11 mouse cellular contexts compared by ENCODE assay signal in genomic region chr1:156841625-156842339, GRCm38 (mm10). TPM values are rescaled to one million over a fixed set of nuclear protein-coding genes. Genes with fewer than 3 reads are reported as not detected.
DNase-seq lines count a peak whose midpoint lies in the region; ATAC-seq and TF ChIP-seq lines count a peak whose summit lies in the region.
"Had no signal": no experiment of that assay in that cellular context is flagged by ENCODE, and none has a peak within 500 bp of the region (broad histone marks: within the 10 kb centered on the region; RNA-seq: fewer than 3 reads in every experiment).

No protein-coding gene starts in this region.

- H3K4me2 ChIP-seq in liver, embryonic 14.5 days (ENCODE audit: low read depth) = no peak overlapping the region
- peak overlapping the region; percentile 41 for H3K4me2 ChIP-seq in intestine, embryonic 16.5 days (ENCODE audit: low read depth, low read length)

- no peaks in the 10 kb centered on the region for H3K9me3 ChIP-seq in liver, embryonic 14.5 days (ENCODE audit: control insufficient read depth, low read length)
- no peaks in the 10 kb centered on the region for H3K9me3 ChIP-seq in intestine, embryonic 16.5 days (ENCODE audit: control insufficient read depth, low read length)

- H3K27me3 ChIP-seq in liver, embryonic 14.5 days (ENCODE audit: control insufficient read depth, insufficient read depth, low read length) = no peaks in the 10 kb centered on the region
- no peaks in the 10 kb centered on the region for H3K27me3 ChIP-seq in intestine, embryonic 16.5 days (replicated peaks; ENCODE audit: control insufficient read depth, insufficient read depth, low read length)
- no peaks in the 10 kb centered on the region for H3K27me3 ChIP-seq in splenic B cell, adult 2 months (ENCODE audit: control insufficient read depth, insufficient read depth, low read length, poor library complexity, severe bottlenecking)

- no peak for TF ChIP-seq CTCF in liver, embryonic 14.5 days (IDR thresholded peaks at IDR 0.05; ENCODE audit: low read depth)

- peaks cover 0 to 3% of the 10 kb centered on the region in 2 experiments; a peak in 1 of 4 replicates for H3K4me1 ChIP-seq in liver, embryonic 14.5 days (replicated peaks; ENCODE audit: control insufficient read depth in 2 of 2, insufficient read depth in 2 of 2, low read length in 1 of 2)
- peaks cover 14% of the 10 kb centered on the region for H3K4me1 ChIP-seq in intestine, embryonic 16.5 days (ENCODE audit: control insufficient read depth, insufficient read depth, low read length)

- TF ChIP-seq EP300 in liver, embryonic 14.5 days (IDR thresholded peaks at IDR 0.05; ENCODE audit: low read depth) = no peak

- 66% methylated on average over 11 of the region's 11 CpGs for WGBS in liver, embryonic 14.5 days (ENCODE audit: insufficient replicate concordance)
- 54% methylated on average over 11 of the region's 11 CpGs for WGBS in intestine, embryonic 16.5 days

- H3K36me3 ChIP-seq in liver, embryonic 14.5 days (replicated peaks; ENCODE audit: control insufficient read depth, insufficient read depth, low read depth) = no peaks in the 10 kb centered on the region
- H3K36me3 ChIP-seq in intestine, embryonic 16.5 days (ENCODE audit: control insufficient read depth, insufficient read depth, low read length) = no peaks in the 10 kb centered on the region
- peaks cover 22% of the 10 kb centered on the region for H3K36me3 ChIP-seq in splenic B cell, adult 2 months (ENCODE audit: control insufficient read depth, insufficient read depth, low read length, poor library complexity, severe bottlenecking)

- peak; percentile 31; the same call in 1 of the 2 replicates for ATAC-seq in liver, embryonic 14.5 days (ENCODE audit: insufficient read depth)
- no peak for ATAC-seq in intestine, embryonic 16.5 days
- ATAC-seq: midbrain, embryonic 16.5 days had no signal

- H3K4me3 ChIP-seq in liver, embryonic 14.5 days (ENCODE audit: insufficient read depth in 1 of 2, low read depth in 2 of 2, low read length in 2 of 2) = no peak overlapping the region
- peak overlapping the region; percentile 29 for H3K4me3 ChIP-seq in intestine, embryonic 16.5 days (ENCODE audit: low read length)
- H3K4me3 ChIP-seq: heart, adult 2 months had no signal

- H3K9ac ChIP-seq in liver, embryonic 14.5 days (replicated peaks) = no peak overlapping the region
- peak overlapping the region; percentile 41 for H3K9ac ChIP-seq in intestine, embryonic 16.5 days (ENCODE audit: low read depth, low read length)

- peak; percentile 21 to 25 for DNase-seq in cerebellum, postnatal 25 days
- DNase-seq in cerebellum, postnatal 36 days = no peak
- DNase-seq in liver, embryonic 14.5 days (ENCODE audit: low read depth in 3 of 3, low spot score in 3 of 3) = no peak
- DNase-seq in liver = no peak
- peak; percentile 24 for DNase-seq in splenic B cell, adult 2 months (ENCODE audit: low read depth, low spot score)
- no peak for DNase-seq in urinary bladder, postnatal 10 days (ENCODE audit: low spot score)
- no peak for DNase-seq in heart, adult 18-20 months
- DNase-seq: heart, adult 2 months; lung, adult 2 months had no signal

- H3K27ac ChIP-seq in liver, embryonic 14.5 days = no peak overlapping the region
- peak overlapping the region; percentile 35 for H3K27ac ChIP-seq in intestine, embryonic 16.5 days (ENCODE audit: low read length)
- H3K27ac ChIP-seq: heart, adult 2 months had no signal

RNA-seq across cellular contexts. Expression of gene Angptl1, which starts 3.4 kb away (rescaled TPM):
- polyA plus RNA-seq in liver, embryonic 14.5 days (2012; rRNA removed) = 0.07 and 0.11 TPM in 2 replicates
- not detected in 2 replicates for polyA plus RNA-seq in liver, embryonic 14.5 days (2014; fragmentation: Nextera tagmentation; extraction: Ambion mirVana)
- 29.4 and 29.8 TPM in 2 replicates for polyA plus RNA-seq in intestine, embryonic 16.5 days (2015; fragmentation: Nextera tagmentation; extraction: Ambion mirVana)
- 1 to 10 TPM; 2.1 to 3.1 TPM for total RNA-seq in heart, adult 18-20 months (2021)

Comparison
In these comparisons a context has a peak if more than half of its experiments do, and no peak if none do; other contexts are left out.
1. DNase-seq: peak in cerebellum, postnatal 25 days (2 of 2) and splenic B cell, adult 2 months (single experiment); none in cerebellum, postnatal 36 days (0 of 2), liver, embryonic 14.5 days (0 of 3), liver (single experiment), urinary bladder, postnatal 10 days (single experiment) and heart, adult 18-20 months (0 of 2).
2. RNA of gene Angptl1, which starts 3.4 kb away (polyA plus RNA-seq): 29.4 to 29.8 TPM in intestine, embryonic 16.5 days; 0.07 to 0.11 TPM in liver, embryonic 14.5 days; every median in the first group is over 10 times any median in the second.